In the genomic region with DNA sequence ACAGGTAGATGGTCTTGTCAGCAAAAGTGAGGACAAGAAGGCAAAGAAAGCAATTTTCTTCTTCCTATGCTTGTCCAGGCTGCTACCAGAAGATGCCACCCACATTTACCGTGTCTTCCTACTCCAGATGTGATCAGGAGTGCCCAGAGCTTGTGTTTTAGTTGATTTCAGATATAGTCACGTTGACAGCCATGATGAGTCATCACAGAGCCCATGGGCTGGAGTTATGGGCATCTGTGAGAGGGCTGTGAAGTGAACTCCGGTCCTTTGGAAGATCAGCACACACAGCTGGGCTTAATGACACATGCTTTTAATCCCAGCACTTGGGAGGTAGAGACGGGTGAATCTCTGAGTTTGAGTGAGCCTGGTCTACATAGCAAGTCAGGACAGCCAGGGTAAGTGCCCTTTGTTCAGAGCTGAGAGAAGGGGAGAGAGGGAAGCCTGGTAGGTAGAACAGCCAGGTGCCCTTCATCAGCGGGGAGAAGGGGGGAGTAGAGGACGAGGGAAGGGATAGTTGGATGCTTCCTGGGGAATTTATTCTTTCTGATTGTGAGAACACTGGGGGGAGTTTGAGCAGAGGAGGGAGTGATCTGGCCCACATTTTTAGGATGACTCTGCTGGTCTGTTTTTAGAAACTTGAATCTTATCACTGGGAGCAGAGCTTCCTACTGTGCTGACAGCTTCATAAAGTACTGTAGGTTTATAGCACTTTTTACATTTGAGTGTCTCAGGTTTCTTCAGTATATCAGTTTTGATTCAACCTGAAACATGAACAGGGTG, we compare ENCODE assay signal across 13 mouse cellular contexts. TPM values are rescaled to one million over a fixed set of nuclear protein-coding genes. Genes with fewer than 3 reads are reported as not detected.
A peak's percentile ranks its signal among the peaks of the same experiment; 100 is the strongest.
DNase-seq lines count a peak whose midpoint lies in the region; ATAC-seq and TF ChIP-seq lines count a peak whose summit lies in the region.
"Had no signal": no experiment of that assay in that cellular context is flagged by ENCODE, and none has a peak within 500 bp of the region (broad histone marks: within the 10 kb centered on the region; RNA-seq: fewer than 3 reads in every experiment).

No protein-coding gene starts in this region.

- no peak overlapping the region for H3K4me2 ChIP-seq in kidney, postnatal 0 days (ENCODE audit: low read length)
- H3K4me2 ChIP-seq in liver, embryonic 13.5 days: peak overlapping the region; percentile 44
- H3K4me2 ChIP-seq: neural tube, embryonic 12.5 days had no signal

- ATAC-seq in kidney, postnatal 0 days (replicated peaks; ENCODE audit: low FRiP score, low read depth): no peak
- ATAC-seq in liver, embryonic 13.5 days (ENCODE audit: low read depth): peak; percentile 85
- ATAC-seq: Patski had no signal

- no peaks in the 10 kb centered on the region for H3K27me3 ChIP-seq in kidney, postnatal 0 days (ENCODE audit: insufficient read depth, low read length)
- no peaks in the 10 kb centered on the region for H3K27me3 ChIP-seq in liver, embryonic 13.5 days
- no peaks in the 10 kb centered on the region for H3K27me3 ChIP-seq in cerebellum, adult 2 months (ENCODE audit: control insufficient read depth, insufficient read depth, low read length)
- H3K27me3 ChIP-seq: neural tube, embryonic 12.5 days; Patski had no signal

- no peak overlapping the region for H3K4me3 ChIP-seq in kidney, postnatal 0 days (replicated peaks; ENCODE audit: low read depth, low read length)
- no peak overlapping the region for H3K4me3 ChIP-seq in embryonic fibroblast, embryonic 13.5 days (ENCODE audit: insufficient read depth, low read length)
- no peak overlapping the region for H3K4me3 ChIP-seq in liver, embryonic 13.5 days (replicated peaks)
- no peak overlapping the region for H3K4me3 ChIP-seq in cerebellum, adult 2 months (replicated peaks; ENCODE audit: insufficient read depth, low read depth, low read length)
- H3K4me3 ChIP-seq: neural tube, embryonic 12.5 days had no signal

- TF ChIP-seq POLR2A in embryonic fibroblast, embryonic 13.5 days (IDR thresholded peaks at IDR 0.05; ENCODE audit: low read depth, low read length): no peak
- TF ChIP-seq POLR2A in cerebellum, adult 2 months (IDR thresholded peaks at IDR 0.05; ENCODE audit: borderline replicate concordance, insufficient read depth, low read length): no peak

- no peak overlapping the region for H3K9ac ChIP-seq in kidney, postnatal 0 days (ENCODE audit: low read depth, low read length)
- H3K9ac ChIP-seq in liver, embryonic 13.5 days: peak overlapping the region; percentile 39; the same call in 1 of the 2 replicates
- H3K9ac ChIP-seq: neural tube, embryonic 12.5 days had no signal

- WGBS in kidney, postnatal 0 days: 60% methylated on average over 6 of the region's 6 CpGs
- 19% methylated on average over 6 of the region's 6 CpGs for WGBS in liver, embryonic 13.5 days (ENCODE audit: insufficient replicate concordance)
- WGBS in cerebellum, adult 2 months: 70% methylated on average over 6 of the region's 6 CpGs

- peaks cover 14% of the 10 kb centered on the region; the same call in 1 of the 2 replicates for H3K36me3 ChIP-seq in kidney, postnatal 0 days (ENCODE audit: insufficient read depth, low read length)
- H3K36me3 ChIP-seq in liver, embryonic 13.5 days: peaks cover 14% of the 10 kb centered on the region

- no peaks in the 10 kb centered on the region for H3K4me1 ChIP-seq in kidney, postnatal 0 days (replicated peaks; ENCODE audit: insufficient read depth, low read length)
- no peaks in the 10 kb centered on the region; the same call in 1 of the 2 replicates for H3K4me1 ChIP-seq in embryonic fibroblast, embryonic 13.5 days (ENCODE audit: control insufficient read depth, insufficient read depth, low read length)
- H3K4me1 ChIP-seq in liver, embryonic 13.5 days (replicated peaks): peaks cover 33% of the 10 kb centered on the region
- no peaks in the 10 kb centered on the region for H3K4me1 ChIP-seq in cerebellum, adult 2 months (ENCODE audit: control insufficient read depth, insufficient read depth, low read length)
- H3K4me1 ChIP-seq: neural tube, embryonic 12.5 days had no signal

- H3K27ac ChIP-seq in kidney, postnatal 0 days: no peak overlapping the region
- H3K27ac ChIP-seq in embryonic fibroblast, embryonic 13.5 days (ENCODE audit: insufficient read depth, low read length): peak overlapping the region; percentile 32; the same call in 1 of the 2 replicates
- H3K27ac ChIP-seq in liver, embryonic 13.5 days: peak overlapping the region; percentile 80
- no peak overlapping the region for H3K27ac ChIP-seq in cerebellum, adult 2 months (ENCODE audit: insufficient read depth, low read length)
- H3K27ac ChIP-seq: macrophage; neural tube, embryonic 12.5 days had no signal

- DNase-seq in kidney, postnatal 0 days (ENCODE audit: low spot score): peak; percentile 25
- DNase-seq in kidney, adult 8-10 months: no peak
- DNase-seq in MEL-GATA-1-ER (ENCODE audit: extremely low read depth, low read depth): peak; percentile 85
- peak; percentile 51 for DNase-seq in liver, embryonic 13.5 days
- no peak for DNase-seq in cerebellum, adult 2 months
- DNase-seq in ovary, adult 18-20 months (ENCODE audit: low spot score): no peak
- DNase-seq in spleen, adult 12 weeks (ENCODE audit: low spot score): no peak
- DNase-seq: adrenal gland, postnatal 36 days; layer of hippocampus, adult 9-11 months had no signal

- TF ChIP-seq CTCF in kidney, postnatal 0 days (IDR thresholded peaks at IDR 0.05; ENCODE audit: low read depth): no peak
- no peak for TF ChIP-seq CTCF in embryonic fibroblast, embryonic 13.5 days (IDR thresholded peaks at IDR 0.05; ENCODE audit: borderline replicate concordance, insufficient read depth, low read length)
- TF ChIP-seq CTCF in cerebellum, adult 2 months (IDR thresholded peaks at IDR 0.05; ENCODE audit: borderline replicate concordance, insufficient read depth, low read depth, low read length): no peak

- H3K9me3 ChIP-seq in kidney, postnatal 0 days (replicated peaks; ENCODE audit: low read length): no peaks in the 10 kb centered on the region
- no peaks in the 10 kb centered on the region for H3K9me3 ChIP-seq in liver, embryonic 13.5 days (replicated peaks)
- H3K9me3 ChIP-seq: neural tube, embryonic 12.5 days had no signal

RNA-seq across cellular contexts. Expression of a gene that starts 40.9 kb away (rescaled TPM):
- 12.5 and 13.2 TPM in 2 replicates for polyA plus RNA-seq in kidney, postnatal 0 days (2015; fragmentation: Nextera tagmentation; extraction: Ambion mirVana)
- polyA plus RNA-seq in embryonic fibroblast, embryonic 13.5 days (2011; ENCODE audit: insufficient read length, low read depth, missing spikeins): 11.2 and 12.3 TPM in 2 replicates
- polyA plus RNA-seq in liver, embryonic 13.5 days (2015; fragmentation: Nextera tagmentation; extraction: Ambion mirVana): 6.3 and 8.2 TPM in 2 replicates
- 18.7 and 19.0 TPM in 2 replicates for polyA plus RNA-seq in cerebellum, adult 2 months (2012; rRNA removed)

Comparison
In these comparisons a context has a peak if more than half of its experiments do, and no peak if none do; other contexts are left out.
1. DNase-seq: peak in kidney, postnatal 0 days (single experiment), MEL-GATA-1-ER (single experiment) and liver, embryonic 13.5 days (single experiment); none in kidney, adult 8-10 months (0 of 2), cerebellum, adult 2 months (0 of 2), ovary, adult 18-20 months (single experiment) and spleen, adult 12 weeks (single experiment).
2. H3K27ac ChIP-seq: peak in embryonic fibroblast, embryonic 13.5 days (single experiment) and liver, embryonic 13.5 days (single experiment); none in kidney, postnatal 0 days (single experiment) and cerebellum, adult 2 months (single experiment).